Mouse (Mus musculus) CD4-positive, CD25-positive, alpha-beta regulatory T cell, adult 4 months (primary cell): ENCODE data around the gene Fam78b. TPM values are rescaled to one million over a fixed set of nuclear protein-coding genes. Genes with fewer than 3 reads are reported as not detected.

Experiments used
- ATAC-seq: one replicate; pipeline ENCODE4 v1.8.0; 2017
- polyA plus RNA-seq, 2 experiments: library from polyadenylated mRNA; unstranded; fragments of 100-300 nt; shearing (Covaris generic); gene quantifications; one replicate each; pipeline ENCODE4 v1.2.1; 2017

Fam78b gene
- polyA plus RNA-seq, 2 experiments from 2014 or later: 0.08 TPM; not detected in 1

GRCm38 (mm10) chr1:167098741-167099140 lies 97.5 kb downstream of the Fam78b start:
- ATAC-seq: no peak

DNA sequence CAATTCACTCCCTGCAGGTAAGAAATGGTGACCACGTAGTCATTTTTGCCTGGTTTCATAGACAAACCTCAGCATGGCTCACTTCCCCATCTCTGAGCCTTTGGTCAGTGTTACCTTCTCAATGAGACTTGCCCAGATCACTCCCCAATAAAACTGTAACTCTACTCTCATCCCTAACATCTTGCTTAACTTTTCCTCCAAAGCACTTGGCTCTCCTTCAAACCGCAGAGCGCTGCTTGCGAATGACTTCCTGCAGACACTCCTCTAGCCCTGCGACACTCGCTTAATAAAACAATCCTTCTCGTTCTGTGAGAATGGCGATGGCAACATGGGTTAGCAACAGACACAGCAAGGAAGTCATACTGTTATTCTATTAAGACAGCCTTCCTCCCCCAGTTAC lies 100.8 kb downstream of the Fam78b start:
- ATAC-seq: no peak

- ATAC-seq: peak; percentile 41
Measured at GRCm38 (mm10) chr1:167102566-167102965, 101.3 kb downstream of the Fam78b start.

- no peak for ATAC-seq
Measured at GRCm38 (mm10) chr1:167104956-167105626, 103.9 kb downstream of the Fam78b start.

GRCm38 (mm10) chr1:167105916-167106315 lies 104.7 kb downstream of the Fam78b start:
- ATAC-seq: no peak

- no peak for ATAC-seq
Measured at GRCm38 (mm10) chr1:167108973-167109509, 107.8 kb downstream of the Fam78b start.

DNA sequence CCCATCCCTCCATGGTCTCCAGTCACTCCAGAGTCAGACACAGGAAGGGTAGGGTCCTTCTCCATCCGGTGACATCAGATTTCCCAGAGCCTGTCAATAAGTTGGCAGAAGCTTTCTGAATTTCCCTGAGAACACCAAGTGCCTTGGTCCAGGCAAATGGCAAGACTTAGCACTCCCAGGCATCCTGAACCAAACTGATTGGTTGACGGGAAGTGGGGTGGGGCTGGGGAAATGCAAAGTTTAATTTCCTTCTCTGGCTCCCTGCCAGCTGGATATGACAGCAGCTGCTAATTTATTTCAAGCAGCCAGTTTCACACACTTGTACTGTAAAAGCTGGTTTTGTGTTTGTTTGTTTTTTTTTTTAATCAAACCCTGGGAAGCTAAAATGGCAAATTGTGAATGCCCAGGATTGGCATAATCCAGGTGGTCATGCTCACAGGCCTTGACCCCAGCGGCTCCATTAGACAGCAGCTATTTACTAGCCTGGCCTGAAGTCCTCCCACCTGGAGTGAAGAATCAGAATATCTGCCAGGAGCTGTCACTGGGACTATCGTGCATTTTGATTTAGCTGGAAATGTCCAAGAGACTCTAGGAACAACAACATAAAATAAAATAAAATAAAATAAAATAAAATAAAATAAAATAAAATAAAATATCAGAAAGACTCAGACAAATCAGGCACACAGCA lies 113.3 kb downstream of the Fam78b start:
- no peak for ATAC-seq

- no peak for ATAC-seq
Measured at GRCm38 (mm10) chr1:167115121-167115520, 113.9 kb downstream of the Fam78b start.

GRCm38 (mm10) chr1:167116733-167117132 lies 115.5 kb downstream of the Fam78b start:
- ATAC-seq: no peak

- no peak for ATAC-seq
Measured at GRCm38 (mm10) chr1:167118971-167119370, 117.8 kb downstream of the Fam78b start.

DNA sequence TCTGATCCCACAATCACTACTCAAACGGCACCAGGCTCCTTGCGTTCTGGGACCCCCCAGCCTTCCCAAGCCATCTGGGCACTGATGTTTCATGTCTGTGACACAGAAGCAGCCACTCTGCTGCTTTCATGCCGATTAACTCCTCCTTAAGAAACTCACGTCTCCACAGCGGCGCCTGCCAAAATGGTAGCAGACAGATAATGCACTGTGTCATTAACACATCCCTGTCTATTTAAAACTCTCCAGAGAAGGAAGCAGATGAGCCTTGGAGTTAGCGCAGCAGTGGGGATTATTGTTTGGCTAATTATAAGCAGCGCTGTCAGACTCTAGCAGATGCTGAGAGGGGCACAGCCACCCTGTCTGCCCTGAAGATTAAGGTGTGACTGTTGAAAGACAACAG lies 118.2 kb downstream of the Fam78b start:
- no peak for ATAC-seq

DNA sequence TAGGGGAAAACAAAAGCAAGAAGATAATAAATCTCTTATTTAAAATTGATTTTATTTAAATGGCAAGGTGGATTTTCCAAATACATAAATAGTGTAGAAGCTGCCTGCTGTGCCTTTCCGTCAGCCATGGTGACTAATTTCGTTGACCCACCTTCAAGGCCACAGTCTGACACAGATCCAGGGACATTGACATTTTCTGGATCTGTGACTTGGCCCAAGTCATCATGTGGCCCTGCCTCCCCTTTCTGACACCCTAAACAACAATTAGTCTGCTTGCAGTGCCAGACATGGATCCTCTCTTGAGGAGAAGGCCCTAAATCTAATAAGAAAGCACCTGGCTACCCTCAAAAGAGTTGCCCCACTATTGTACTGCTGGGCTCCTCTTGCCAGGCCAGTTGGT lies 121.2 kb downstream of the Fam78b start:
- ATAC-seq: no peak

DNA sequence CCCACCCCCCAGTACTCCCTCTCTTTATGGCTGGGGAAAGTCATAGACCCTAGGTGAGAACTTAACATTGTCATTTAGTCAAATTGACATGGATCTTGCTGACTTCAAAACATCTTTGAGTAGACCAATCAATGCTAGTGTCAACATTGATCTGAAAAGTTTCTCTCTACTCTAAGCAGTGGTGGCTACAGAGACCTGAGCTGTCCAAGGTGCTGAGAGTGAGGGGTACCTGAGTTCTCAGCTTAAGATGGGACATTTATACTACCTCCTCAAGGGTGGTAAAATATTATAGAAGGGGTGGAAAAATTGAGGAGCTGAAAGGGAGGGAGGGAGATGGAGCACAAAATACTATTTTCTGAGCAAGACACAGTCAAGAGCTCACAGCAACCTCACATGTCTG lies 122.3 kb downstream of the Fam78b start:
- ATAC-seq: no peak

DNA sequence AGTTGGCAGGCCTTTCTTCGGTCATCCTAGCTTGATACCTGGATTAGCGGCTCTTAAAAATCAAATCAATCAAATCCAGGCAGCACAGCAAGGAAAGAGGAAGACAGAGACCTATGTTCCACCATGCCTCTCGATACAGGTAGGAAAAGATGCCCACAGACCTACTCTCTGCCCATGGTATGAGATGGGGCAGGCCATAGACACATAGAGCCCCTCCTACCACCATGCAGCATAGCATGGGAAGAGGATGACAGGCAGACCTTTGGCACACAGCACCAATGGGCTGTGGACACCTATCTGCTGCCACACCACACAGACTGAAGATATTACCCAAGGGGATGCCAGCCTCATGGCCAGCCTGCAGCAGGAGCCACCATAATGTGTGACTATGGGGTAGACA lies 124.7 kb downstream of the Fam78b start:
- no peak for ATAC-seq

- ATAC-seq: no peak
Measured at GRCm38 (mm10) chr1:167126292-167126691, 125.1 kb downstream of the Fam78b start.

DNA sequence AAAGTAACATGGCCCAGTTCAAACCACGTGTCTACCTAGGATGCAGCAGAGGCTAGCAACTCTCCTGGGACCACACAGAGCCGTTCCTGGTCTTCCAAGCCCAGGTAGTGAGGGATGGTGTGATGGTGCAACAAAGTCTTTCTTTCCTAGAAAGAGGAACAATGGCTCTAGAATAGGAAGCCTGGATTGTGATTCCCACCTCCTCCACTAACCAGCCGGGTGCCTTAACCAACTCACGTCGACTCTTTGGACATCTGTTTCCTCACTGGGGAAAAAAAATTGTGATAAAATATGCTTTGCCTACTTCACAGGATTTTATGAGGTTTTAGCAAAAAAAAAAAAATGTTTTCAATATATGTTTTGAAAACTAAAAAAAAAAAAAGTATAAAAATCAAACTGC lies 134.5 kb downstream of the Fam78b start:
- no peak for ATAC-seq
